Mouse (Mus musculus) urinary bladder, postnatal 36 days (tissue): Measurements from ENCODE around the gene Fer1l4.
A peak's percentile ranks its signal among the peaks of the same experiment; 100 is the strongest.

Experiments used
- DNase-seq, 2 experiments: peaks; one replicate each; pipeline ENCODE4 v3.0.0; 2022; ENCODE audit warnings: low spot score in 2 of 2, mixed read lengths in 1 of 2

The Fer1l4 gene

GRCm38 (mm10) chr2:156007888-156008532 is 44.7 kb downstream of the Fer1l4 start, which contains the start of the genes 6430550D23Rik and Ergic3:
6430550D23Rik (minus strand) TSS chr2:156007977.
Ergic3 (plus strand) TSS chr2:156008045.
- DNase-seq, result peak; percentile 99

GRCm38 (mm10) chr2:156005393-156005792 is 47.4 kb downstream of the Fer1l4 start:
- no peak for DNase-seq

- DNase-seq, result peak in 1 of 2 experiments; percentile 41
These were observed 60.9 kb downstream of the Fer1l4 start for GRCm38 (mm10) chr2:155991863-155992321.

GRCm38 (mm10) chr2:155991151-155991550 is 61.6 kb downstream of the Fer1l4 start:
- DNase-seq, result no peak

- no peak for DNase-seq
These were observed 63.7 kb downstream of the Fer1l4 start for GRCm38 (mm10) chr2:155989085-155989484.

- no peak for DNase-seq
These were observed 65.6 kb downstream of the Fer1l4 start for GRCm38 (mm10) chr2:155987131-155987530.

GRCm38 (mm10) chr2:155985776-155986175 is 67.0 kb downstream of the Fer1l4 start:
- DNase-seq, result no peak

GRCm38 (mm10) chr2:155979328-155979991 is 73.3 kb downstream of the Fer1l4 start:
- peak in 1 of 2 experiments; percentile 14 for DNase-seq

- DNase-seq, result no peak
These were observed 78.5 kb downstream of the Fer1l4 start for GRCm38 (mm10) chr2:155974087-155974731.

GRCm38 (mm10) chr2:155973348-155973747 is 79.4 kb downstream of the Fer1l4 start:
- DNase-seq, result no peak
